Mouse (Mus musculus): Measurements from ENCODE around the gene Tia1. TPM values are rescaled to one million over a fixed set of nuclear protein-coding genes. Genes with fewer than 3 reads are reported as not detected.
"Not testable (repeated sequence)": the region's sequence is repeated elsewhere in the genome, so short reads cannot be mapped to it uniquely, and the experiment has no call there.

Gene Tia1
- polyA plus RNA-seq, 1 experiment from 2014 or later = 402 TPM

DNA sequence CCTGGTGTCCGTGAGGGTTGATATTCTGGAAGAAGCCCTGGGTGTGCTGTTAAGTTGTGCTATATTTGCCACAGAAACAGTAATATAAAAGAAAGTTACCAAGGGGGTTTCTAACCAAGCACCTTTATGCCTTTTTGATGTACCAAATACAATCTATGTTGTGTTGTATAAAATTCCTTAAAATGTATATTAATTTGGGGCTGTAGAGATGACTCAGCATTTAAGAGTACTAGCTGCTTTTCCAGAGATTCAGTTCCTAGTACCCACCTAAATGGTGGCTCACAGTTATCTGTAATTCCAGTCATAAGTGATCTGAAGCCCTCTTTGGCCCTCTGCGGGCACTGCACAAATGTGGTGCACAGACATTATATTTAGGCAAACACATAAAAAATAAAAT, 37.2 kb upstream of the Tia1 start:
- WGBS = 77% methylated on average over 2 of the region's 2 CpGs
- peak overlapping the region; percentile 96 for H3K4me2 ChIP-seq (ENCODE audit: low read depth, low read length)
- peak overlapping the region; percentile 64 for H3K4me3 ChIP-seq (ENCODE audit: low read depth, low read length)
- no peaks in the 10 kb centered on the region for H3K36me3 ChIP-seq (ENCODE audit: control insufficient read depth, insufficient read depth, low read length)
- H3K9me3 ChIP-seq (ENCODE audit: control insufficient read depth, low read length) = no peaks in the 10 kb centered on the region
- H3K27me3 ChIP-seq (ENCODE audit: control insufficient read depth, insufficient read depth, low read length) = no peaks in the 10 kb centered on the region
- H3K9ac ChIP-seq (replicated peaks; ENCODE audit: low read depth, low read length) = no peak overlapping the region
- no peak overlapping the region for H3K27ac ChIP-seq (ENCODE audit: low read depth, low read length)
- peaks cover 6% of the 10 kb centered on the region for H3K4me1 ChIP-seq (ENCODE audit: control insufficient read depth, insufficient read depth, low read length)
- ATAC-seq (ENCODE audit: low read depth) = no peak

DNA sequence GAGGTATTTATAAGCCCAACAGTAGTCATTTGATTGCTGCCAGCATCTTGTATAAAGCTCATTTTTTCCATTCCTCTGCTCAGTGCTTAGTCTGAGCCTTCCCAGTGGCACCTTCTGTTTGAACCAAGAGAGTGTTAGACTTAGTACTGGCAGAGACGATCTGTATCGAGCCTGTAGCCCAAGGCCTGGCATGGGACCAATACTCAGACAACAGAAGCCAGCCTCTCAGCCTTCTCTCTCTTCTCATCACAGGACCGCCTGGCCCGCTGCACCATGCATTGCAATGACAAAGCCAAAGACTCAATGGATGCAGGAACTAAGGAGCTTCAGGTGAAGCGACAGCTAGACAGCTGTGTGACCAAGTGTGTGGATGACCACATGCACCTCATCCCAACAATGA, 35.5 kb upstream of the Tia1 start:
- Histone ChIP-seq H3K36me3 (ENCODE audit: control insufficient read depth, insufficient read depth, low read length) (no peaks in the 10 kb centered on the region), H3K9ac (replicated peaks; ENCODE audit: low read depth, low read length) (no peak overlapping the region), H3K27me3 (ENCODE audit: control insufficient read depth, insufficient read depth, low read length) (no peaks in the 10 kb centered on the region), H3K4me1 (ENCODE audit: control insufficient read depth, insufficient read depth, low read length) (peaks cover 12% of the 10 kb centered on the region), H3K4me2 (ENCODE audit: low read depth, low read length) (no peak overlapping the region), H3K9me3 (ENCODE audit: control insufficient read depth, low read length) (no peaks in the 10 kb centered on the region), H3K27ac (ENCODE audit: low read depth, low read length) (no peak overlapping the region), H3K4me3 (ENCODE audit: low read depth, low read length) (no peak overlapping the region)
- WGBS = 87% methylated on average over 5 of the region's 5 CpGs
- no peak for ATAC-seq (ENCODE audit: low read depth)

GRCm38 (mm10) chr6:86370093-86370713, 33.8 kb upstream of the Tia1 start:
- ATAC-seq (ENCODE audit: low read depth) = no peak
- H3K27ac ChIP-seq (ENCODE audit: low read depth, low read length) = peak overlapping the region; percentile 97
- H3K9ac ChIP-seq (replicated peaks; ENCODE audit: low read depth, low read length) = peak overlapping the region; percentile 78; the same call in 1 of the 2 replicates
- H3K9me3 ChIP-seq (ENCODE audit: control insufficient read depth, low read length) = no peaks in the 10 kb centered on the region
- 74% methylated on average over 3 of the region's 3 CpGs for WGBS
- H3K4me2 ChIP-seq (ENCODE audit: low read depth, low read length) = peak overlapping the region; percentile 87
- H3K4me3 ChIP-seq (ENCODE audit: low read depth, low read length) = peak overlapping the region; percentile 78; the same call in 1 of the 2 replicates
- H3K4me1 ChIP-seq (ENCODE audit: control insufficient read depth, insufficient read depth, low read length) = peaks cover 12% of the 10 kb centered on the region
- H3K27me3 ChIP-seq (ENCODE audit: control insufficient read depth, insufficient read depth, low read length) = no peaks in the 10 kb centered on the region
- no peaks in the 10 kb centered on the region for H3K36me3 ChIP-seq (ENCODE audit: control insufficient read depth, insufficient read depth, low read length)

- H3K36me3 ChIP-seq (ENCODE audit: control insufficient read depth, insufficient read depth, low read length) = no peaks in the 10 kb centered on the region
- no peaks in the 10 kb centered on the region for H3K27me3 ChIP-seq (ENCODE audit: control insufficient read depth, insufficient read depth, low read length)
- H3K27ac ChIP-seq (ENCODE audit: low read depth, low read length) = peak within 1 kb of the TSS; percentile 97
- H3K4me1 ChIP-seq (ENCODE audit: control insufficient read depth, insufficient read depth, low read length) = peaks cover 12% of the 10 kb centered on the region
- 16% methylated on average over 15 of the region's 15 CpGs for WGBS
- H3K9ac ChIP-seq (replicated peaks; ENCODE audit: low read depth, low read length) = peak within 1 kb of the TSS; percentile 78
- H3K4me2 ChIP-seq (ENCODE audit: low read depth, low read length) = peak within 1 kb of the TSS; percentile 87
- no peaks in the 10 kb centered on the region for H3K9me3 ChIP-seq (ENCODE audit: control insufficient read depth, low read length)
- peak within 1 kb of the TSS; percentile 78 for H3K4me3 ChIP-seq (ENCODE audit: low read depth, low read length)
- peak; percentile 55 for ATAC-seq (ENCODE audit: low read depth)
Measured at GRCm38 (mm10) chr6:86370764-86371339, 33.2 kb upstream of the Tia1 start, which contains the start of gene Snrpg. TSS of gene Snrpg (plus strand) at chr6:86371304.

DNA sequence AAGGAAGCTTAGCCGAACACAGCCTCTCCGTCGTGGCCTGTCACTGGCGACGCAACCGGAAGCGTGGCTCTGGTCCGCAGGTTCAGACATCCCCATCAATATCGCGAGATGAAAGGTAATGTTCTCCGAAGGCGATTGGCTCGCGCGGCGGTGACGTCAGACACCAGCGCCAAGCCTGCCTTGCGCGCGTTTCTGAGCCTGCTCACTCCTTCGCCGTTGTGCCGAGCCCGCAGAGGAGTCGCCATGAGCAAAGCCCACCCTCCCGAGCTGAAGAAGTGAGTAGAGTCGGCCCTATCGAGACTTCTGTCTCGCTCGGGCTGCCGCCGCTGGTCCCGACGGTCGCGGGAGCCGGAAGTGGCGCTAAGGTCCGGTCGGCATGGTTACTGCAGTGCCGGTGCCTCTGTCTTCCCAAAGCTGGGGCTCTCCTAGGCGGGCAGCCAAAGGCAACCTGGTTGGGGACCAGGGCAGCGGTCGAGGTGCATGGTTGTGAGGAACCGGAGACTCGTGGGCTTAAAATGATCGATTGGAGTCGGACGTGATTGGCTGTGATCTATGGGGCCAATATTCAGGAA, 32.6 kb upstream of the Tia1 start:
- Histone ChIP-seq H3K9ac (replicated peaks; ENCODE audit: low read depth, low read length) (peak overlapping the region; percentile 78), H3K36me3 (ENCODE audit: control insufficient read depth, insufficient read depth, low read length) (peaks cover 5% of the 10 kb centered on the region; the same call in 1 of the 2 replicates), H3K27me3 (ENCODE audit: control insufficient read depth, insufficient read depth, low read length) (no peaks in the 10 kb centered on the region), H3K4me1 (ENCODE audit: control insufficient read depth, insufficient read depth, low read length) (peaks cover 9% of the 10 kb centered on the region), H3K9me3 (ENCODE audit: control insufficient read depth, low read length) (no peaks in the 10 kb centered on the region), H3K4me3 (ENCODE audit: low read depth, low read length) (peak overlapping the region; percentile 78), H3K4me2 (ENCODE audit: low read depth, low read length) (peak overlapping the region; percentile 87), H3K27ac (ENCODE audit: low read depth, low read length) (peak overlapping the region; percentile 97)
- WGBS = under 1% methylated on average over 50 of the region's 50 CpGs
- ATAC-seq (ENCODE audit: low read depth) = peak; percentile 98

DNA sequence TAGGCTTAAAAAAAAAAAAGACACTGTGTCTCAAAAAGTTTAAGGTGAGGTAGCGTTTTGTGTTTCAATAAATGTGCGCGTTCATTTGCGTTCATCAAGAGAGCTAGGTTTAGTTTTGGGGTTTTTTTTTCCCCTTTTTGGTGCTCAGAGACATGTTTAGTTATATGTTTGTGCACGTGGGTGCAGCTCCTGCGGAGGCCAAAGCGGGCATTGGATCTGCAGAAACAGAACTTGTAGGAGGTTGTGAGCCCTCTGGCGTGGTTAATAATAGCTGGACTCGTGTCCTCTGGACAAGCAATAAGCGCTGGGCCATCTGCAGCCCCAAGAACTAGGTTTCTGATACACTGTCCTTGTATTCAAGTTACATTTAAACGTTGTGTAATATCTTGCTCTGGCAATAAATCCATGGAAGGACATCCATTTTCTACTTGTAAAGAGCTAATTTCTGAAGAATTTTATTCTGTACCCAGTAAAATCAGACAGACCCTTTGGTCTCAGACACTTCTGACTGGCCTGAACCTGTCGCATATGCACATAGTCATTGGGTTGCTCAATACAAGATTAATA, 32.0 kb upstream of the Tia1 start:
- Histone ChIP-seq H3K27me3 (ENCODE audit: control insufficient read depth, insufficient read depth, low read length) (no peaks in the 10 kb centered on the region), H3K36me3 (ENCODE audit: control insufficient read depth, insufficient read depth, low read length) (peaks cover 8% of the 10 kb centered on the region), H3K9me3 (ENCODE audit: control insufficient read depth, low read length) (no peaks in the 10 kb centered on the region), H3K27ac (ENCODE audit: low read depth, low read length) (peak overlapping the region; percentile 97), H3K4me3 (ENCODE audit: low read depth, low read length) (peak overlapping the region; percentile 78), H3K4me2 (ENCODE audit: low read depth, low read length) (peak overlapping the region; percentile 82), H3K9ac (replicated peaks; ENCODE audit: low read depth, low read length) (peak overlapping the region; percentile 78), H3K4me1 (ENCODE audit: control insufficient read depth, insufficient read depth, low read length) (peaks cover 6% of the 10 kb centered on the region; the same call in 1 of the 2 replicates)
- ATAC-seq (ENCODE audit: low read depth) = no peak
- 5% methylated on average over 12 of the region's 12 CpGs for WGBS

DNA sequence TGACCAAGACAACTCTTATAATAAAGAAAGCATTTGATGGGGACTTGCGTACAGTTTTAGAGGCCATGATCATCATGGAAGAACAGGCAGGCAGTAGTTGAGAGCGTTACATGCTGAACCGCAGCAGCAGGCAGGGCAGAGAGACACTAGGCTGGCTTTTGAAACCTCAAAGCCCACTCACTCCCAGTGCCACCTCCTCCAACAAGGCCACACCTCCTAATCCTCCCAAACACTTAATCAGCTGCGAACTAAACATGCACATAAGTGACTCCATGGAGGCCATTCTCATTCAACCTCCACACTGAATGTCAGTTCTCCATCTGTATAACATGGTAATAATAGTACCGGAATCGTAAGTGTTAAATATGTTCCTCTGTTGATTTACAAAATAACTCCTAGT, 30.5 kb upstream of the Tia1 start:
- Histone ChIP-seq H3K4me2 (ENCODE audit: low read depth, low read length) (no peak overlapping the region), H3K27ac (ENCODE audit: low read depth, low read length) (no peak overlapping the region), H3K4me3 (ENCODE audit: low read depth, low read length) (no peak overlapping the region), H3K27me3 (ENCODE audit: control insufficient read depth, insufficient read depth, low read length) (no peaks in the 10 kb centered on the region), H3K9me3 (ENCODE audit: control insufficient read depth, low read length) (no peaks in the 10 kb centered on the region), H3K36me3 (ENCODE audit: control insufficient read depth, insufficient read depth, low read length) (peaks cover 22% of the 10 kb centered on the region), H3K4me1 (ENCODE audit: control insufficient read depth, insufficient read depth, low read length) (peaks cover 6% of the 10 kb centered on the region; the same call in 1 of the 2 replicates), H3K9ac (replicated peaks; ENCODE audit: low read depth, low read length) (no peak overlapping the region; the same call in 1 of the 2 replicates)
- ATAC-seq (ENCODE audit: low read depth) = no peak
- 97% methylated on average over 6 of the region's 6 CpGs for WGBS

GRCm38 (mm10) chr6:86378341-86378740, 25.7 kb upstream of the Tia1 start:
- H3K4me1 ChIP-seq (ENCODE audit: control insufficient read depth, insufficient read depth, low read length) = no peaks in the 10 kb centered on the region
- no peak overlapping the region for H3K4me3 ChIP-seq (ENCODE audit: low read depth, low read length)
- 91% methylated on average over 3 of the region's 3 CpGs for WGBS
- no peak for ATAC-seq (ENCODE audit: low read depth)
- H3K9ac ChIP-seq (replicated peaks; ENCODE audit: low read depth, low read length) = no peak overlapping the region
- H3K4me2 ChIP-seq (ENCODE audit: low read depth, low read length) = no peak overlapping the region
- peaks cover 30% of the 10 kb centered on the region for H3K36me3 ChIP-seq (ENCODE audit: control insufficient read depth, insufficient read depth, low read length)
- no peaks in the 10 kb centered on the region for H3K27me3 ChIP-seq (ENCODE audit: control insufficient read depth, insufficient read depth, low read length)
- H3K27ac ChIP-seq (ENCODE audit: low read depth, low read length) = no peak overlapping the region
- H3K9me3 ChIP-seq (ENCODE audit: control insufficient read depth, low read length) = no peaks in the 10 kb centered on the region

GRCm38 (mm10) chr6:86380112-86380511, 23.9 kb upstream of the Tia1 start:
- not testable (repeated sequence) for H3K27ac ChIP-seq (ENCODE audit: low read depth, low read length); H3K4me3 ChIP-seq (ENCODE audit: low read depth, low read length); H3K27me3 ChIP-seq (ENCODE audit: control insufficient read depth, insufficient read depth, low read length); H3K9me3 ChIP-seq (ENCODE audit: control insufficient read depth, low read length); H3K4me1 ChIP-seq (ENCODE audit: control insufficient read depth, insufficient read depth, low read length); ATAC-seq (ENCODE audit: low read depth); H3K9ac ChIP-seq (replicated peaks; ENCODE audit: low read depth, low read length); H3K4me2 ChIP-seq (ENCODE audit: low read depth, low read length)
- peaks cover 33% of the 10 kb centered on the region for H3K36me3 ChIP-seq (ENCODE audit: control insufficient read depth, insufficient read depth, low read length)
- WGBS = 79% methylated on average over 6 of the region's 8 CpGs
